Mouse (Mus musculus) lung, postnatal 0 days (tissue): ENCODE data around the gene Efnb2. TPM values are rescaled to one million over a fixed set of nuclear protein-coding genes. Genes with fewer than 3 reads are reported as not detected.

Experiments used
- ATAC-seq: fragments of 200-750 bp; cut with Nextera tagmentation; 2 replicates; pipeline ENCODE4 v1.8.0; 2017; ENCODE audit warnings: moderate library complexity
- DNase-seq: peaks from one replicate; pipeline ENCODE4 v3.0.0-alpha.2; 2016; ENCODE audit warnings: low spot score
- H3K27ac ChIP-seq: fragments of 300-500 bp; sonication (generic); 2 replicates; pipeline ENCODE4 v1.5.1; 2014; ENCODE audit warnings: antibody characterized with exemption, mild to moderate bottlenecking, low read length, mixed read lengths
- H3K27me3 ChIP-seq: fragments of 300-500 bp; sonication (generic); replicated peaks from 2 replicates; pipeline ENCODE4 v1.6.1; 2014; ENCODE audit warnings: low read length, mixed read lengths; ENCODE audit not compliant: insufficient read depth
- H3K36me3 ChIP-seq: fragments of 300-500 bp; sonication (generic); 2 replicates; pipeline ENCODE4 v1.6.1; 2014; ENCODE audit warnings: low read length, mixed read lengths; ENCODE audit not compliant: insufficient read depth
- H3K4me1 ChIP-seq: fragments of 300-500 bp; sonication (generic); 2 replicates; pipeline ENCODE4 v1.6.1; 2014; ENCODE audit warnings: antibody characterized with exemption, low read depth, low read length, mixed read lengths; ENCODE audit not compliant: insufficient read depth
- H3K4me2 ChIP-seq: fragments of 300-500 bp; sonication (generic); replicated peaks from 2 replicates; pipeline ENCODE4 v1.6.1; 2014; ENCODE audit warnings: low read depth, mild to moderate bottlenecking, low read length, moderate library complexity, mixed read lengths
- H3K4me3 ChIP-seq: fragments of 300-500 bp; sonication (generic); 2 replicates; pipeline ENCODE4 v1.5.1; 2014; ENCODE audit warnings: low read depth, low read length
- H3K9ac ChIP-seq: fragments of 300-500 bp; sonication (generic); replicated peaks from 2 replicates; pipeline ENCODE4 v1.6.1; 2014; ENCODE audit warnings: low read depth, mild to moderate bottlenecking
- H3K9me3 ChIP-seq: fragments of 300-500 bp; sonication (generic); 2 replicates; pipeline ENCODE4 v1.6.1; 2016; ENCODE audit warnings: low read length, mixed read lengths
- CTCF ChIP-seq: IDR thresholded peaks from 2 replicates; pipeline ENCODE4 v1.5.1; 2016; ENCODE audit warnings: antibody characterized with exemption, mild to moderate bottlenecking
- EP300 ChIP-seq: IDR thresholded peaks from 2 replicates; pipeline ENCODE4 v1.6.1; 2016; ENCODE audit warnings: antibody characterized with exemption, mild to moderate bottlenecking, control low read depth
- WGBS: fragments of 180-500 bp; shearing (Covaris S2); extraction: QIAGEN DNeasy Blood & Tissue Kit; methylation state at CpG from one replicate; pipeline ENCODE4 v1.1.7; 2014; 5-methylcytosine and 5-hydroxymethylcytosine counted together
- polyA plus RNA-seq: library from polyadenylated mRNA; unstranded; fragments of >200 nt; fragmentation: Nextera tagmentation; extraction: Ambion mirVana; gene quantifications from 2 replicates; pipeline ENCODE4 v1.2.1, GENCODE M21; 2015

The Efnb2 gene
- polyA plus RNA-seq, 1 experiment from 2014 or later: 26.7 TPM

DNA sequence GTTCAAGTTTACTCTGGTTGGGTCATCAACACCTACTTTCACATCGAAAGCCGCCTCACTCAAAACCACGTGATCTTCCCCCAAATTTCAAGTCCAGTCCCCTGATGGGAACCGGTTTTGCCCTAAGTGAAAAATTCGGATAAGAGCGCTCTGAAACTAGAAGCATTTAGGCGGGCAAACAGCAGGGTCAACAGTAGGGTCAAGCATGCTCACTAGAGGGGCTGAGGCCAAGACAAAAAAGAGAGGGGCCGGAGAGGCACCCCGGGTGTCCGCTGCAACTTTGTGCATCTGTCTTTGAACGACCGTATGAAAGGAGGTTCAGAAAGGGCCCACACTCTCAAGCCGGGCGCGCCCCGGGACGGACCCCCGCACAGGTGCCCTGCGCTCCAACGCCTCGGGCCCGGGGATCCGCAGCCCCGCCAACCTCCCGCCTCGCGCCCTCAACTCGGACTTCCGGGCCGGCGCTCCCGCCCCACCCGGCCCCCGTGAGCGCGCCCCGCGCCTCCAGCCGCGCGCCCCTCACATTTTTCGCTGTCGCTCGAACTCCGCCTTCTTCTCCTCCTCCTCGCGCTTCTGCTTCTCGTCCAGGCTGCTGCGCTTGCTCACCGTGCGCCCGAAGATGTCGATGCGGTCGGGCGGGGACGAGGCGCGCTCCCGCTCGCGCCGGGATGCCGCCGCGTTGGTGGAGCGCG is 28.6 kb upstream of the Efnb2 start:
- TF ChIP-seq CTCF (no peak), EP300 (no peak)
- no peaks in the 10 kb centered on the region for H3K9me3 ChIP-seq
- no peaks in the 10 kb centered on the region for H3K27me3 ChIP-seq
- H3K4me2 ChIP-seq: peak overlapping the region; percentile 85
- ATAC-seq: peak; percentile 68
- WGBS: under 1% methylated on average over 47 of the region's 68 CpGs
- peak; percentile 83 for DNase-seq
- H3K9ac ChIP-seq: peak overlapping the region; percentile 99
- no peaks in the 10 kb centered on the region for H3K36me3 ChIP-seq
- peak overlapping the region; percentile 98 for H3K27ac ChIP-seq
- peaks cover 15% of the 10 kb centered on the region; the same call in 1 of the 2 replicates for H3K4me1 ChIP-seq
- peak overlapping the region; percentile 96 for H3K4me3 ChIP-seq

DNA sequence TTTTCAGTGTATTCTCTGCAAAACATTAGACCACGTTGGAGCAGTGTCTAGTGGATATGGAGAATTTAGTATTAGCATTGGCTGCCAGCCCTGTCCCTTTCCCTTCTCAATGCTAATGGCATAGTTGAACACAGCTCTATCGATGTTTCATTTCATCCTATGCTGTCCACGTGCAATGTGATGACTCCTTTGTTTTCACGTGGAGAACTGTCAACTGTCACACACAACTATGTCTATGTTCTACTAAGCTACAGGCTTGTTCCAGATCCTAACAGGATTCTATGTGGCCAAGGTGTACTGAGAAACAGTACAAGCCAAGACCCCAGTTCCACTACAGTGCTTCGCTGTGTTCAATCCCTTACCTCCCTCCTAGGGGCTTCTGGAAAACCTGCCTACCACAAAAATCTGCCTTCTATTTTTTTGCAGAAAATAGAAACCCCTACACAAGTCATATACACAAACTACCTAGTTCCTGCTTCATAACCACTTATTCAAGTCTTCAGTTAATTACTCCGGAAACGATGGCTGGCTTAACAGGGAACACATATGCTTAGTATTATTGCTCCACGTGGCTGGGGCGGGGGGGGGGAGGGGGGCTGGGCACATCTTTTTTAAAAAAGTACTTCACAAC is 27.9 kb upstream of the Efnb2 start:
- no peaks in the 10 kb centered on the region for H3K27me3 ChIP-seq
- TF ChIP-seq CTCF: no peak
- TF ChIP-seq EP300: no peak
- WGBS: 5% methylated on average over 9 of the region's 9 CpGs
- H3K9me3 ChIP-seq: no peaks in the 10 kb centered on the region
- peak overlapping the region; percentile 99 for H3K9ac ChIP-seq
- peaks cover 15% of the 10 kb centered on the region; the same call in 1 of the 2 replicates for H3K4me1 ChIP-seq
- DNase-seq: no peak
- H3K27ac ChIP-seq: no peak overlapping the region
- peak overlapping the region; percentile 85 for H3K4me2 ChIP-seq
- H3K4me3 ChIP-seq: peak overlapping the region; percentile 96
- peak; percentile 11; the same call in 1 of the 2 replicates for ATAC-seq
- no peaks in the 10 kb centered on the region for H3K36me3 ChIP-seq

DNA sequence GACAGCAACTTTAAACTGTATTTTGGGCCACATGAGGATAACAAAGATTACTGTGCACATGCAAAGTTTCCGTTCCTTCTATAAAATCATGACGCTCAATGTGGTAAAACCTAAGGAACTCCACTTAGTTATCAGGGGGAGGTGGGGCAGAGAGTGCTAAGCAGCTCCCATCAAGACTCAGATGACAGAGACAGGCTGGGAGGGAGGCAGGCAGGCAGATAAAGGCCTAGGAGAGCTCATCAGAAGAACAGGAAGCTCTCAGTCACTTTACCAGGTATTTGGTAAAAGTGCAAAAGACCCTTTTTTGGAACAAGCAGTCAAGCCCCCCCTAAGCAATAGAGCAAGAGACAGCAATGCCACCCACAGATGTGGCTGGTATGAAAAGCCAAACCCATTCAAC is 24.5 kb upstream of the Efnb2 start:
- H3K27ac ChIP-seq: no peak overlapping the region
- 0 out of 2 replicates have a peak overlapping the region, but pooled peaks have one; percentile 23 for H3K9ac ChIP-seq
- no peak overlapping the region for H3K4me2 ChIP-seq
- TF ChIP-seq EP300 (no peak), CTCF (no peak)
- DNase-seq (no peak), ATAC-seq (no peak)
- H3K27me3 ChIP-seq: no peaks in the 10 kb centered on the region
- no peak overlapping the region for H3K4me3 ChIP-seq
- peaks cover 5% of the 10 kb centered on the region; the same call in 1 of the 2 replicates for H3K36me3 ChIP-seq
- H3K4me1 ChIP-seq: peaks cover 15% of the 10 kb centered on the region; the same call in 1 of the 2 replicates
- WGBS: 51% methylated on average over 2 of the region's 2 CpGs
- no peaks in the 10 kb centered on the region for H3K9me3 ChIP-seq

DNA sequence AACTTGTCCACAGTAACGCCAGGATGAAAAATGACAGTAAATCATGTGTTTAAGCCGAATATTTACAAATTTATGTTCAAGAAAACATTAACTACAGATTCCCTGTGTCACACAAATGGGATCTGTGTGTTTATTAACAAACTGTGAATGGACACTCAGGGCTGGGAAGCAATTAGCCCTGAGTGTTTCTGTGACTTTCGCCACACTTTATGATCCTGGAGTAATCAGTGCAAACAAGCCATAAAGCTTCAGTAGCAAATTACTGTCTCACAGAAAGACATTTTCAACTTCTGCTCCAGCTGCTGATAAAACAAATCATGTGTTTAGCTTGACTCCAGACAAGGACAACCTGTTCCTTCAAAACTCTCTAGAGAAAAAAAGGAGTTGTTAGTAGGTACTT is 21.7 kb upstream of the Efnb2 start:
- peaks cover 13% of the 10 kb centered on the region; the same call in 1 of the 2 replicates for H3K36me3 ChIP-seq
- H3K9ac ChIP-seq: no peak overlapping the region
- H3K27me3 ChIP-seq: no peaks in the 10 kb centered on the region
- H3K4me1 ChIP-seq: peaks cover 4% of the 10 kb centered on the region; the same call in 1 of the 2 replicates
- no peaks in the 10 kb centered on the region for H3K9me3 ChIP-seq
- ATAC-seq (no peak), DNase-seq (no peak)
- H3K4me2 ChIP-seq: no peak overlapping the region
- H3K27ac ChIP-seq: no peak overlapping the region
- WGBS: 68% methylated on average over 3 of the region's 3 CpGs
- no peak overlapping the region for H3K4me3 ChIP-seq
- TF ChIP-seq EP300 (no peak), CTCF (no peak)

DNA sequence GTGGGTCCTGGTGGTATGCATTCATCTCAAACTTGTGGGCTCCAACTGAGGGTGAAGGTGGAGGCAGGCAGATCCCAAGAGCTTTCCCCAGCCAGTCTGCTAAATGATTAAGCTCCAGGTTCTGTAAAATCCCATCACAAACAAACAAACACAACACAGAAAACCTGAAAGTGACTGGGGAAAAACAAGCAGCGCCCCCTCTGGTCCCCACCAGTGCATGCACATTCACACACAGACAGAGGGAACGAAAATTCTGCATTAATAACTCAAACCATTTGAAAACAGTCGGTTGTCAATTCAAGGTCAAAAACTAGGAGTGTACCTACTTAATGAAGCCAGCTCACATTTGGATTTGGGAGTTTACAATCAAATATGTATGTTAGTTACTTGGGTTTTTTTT is 17.2 kb upstream of the Efnb2 start:
- Histone ChIP-seq H3K4me3 (no peak overlapping the region), H3K36me3 (peaks cover 18% of the 10 kb centered on the region; the same call in 1 of the 2 replicates), H3K9me3 (no peaks in the 10 kb centered on the region), H3K27me3 (no peaks in the 10 kb centered on the region), H3K4me1 (no peaks in the 10 kb centered on the region), H3K27ac (no peak overlapping the region), H3K4me2 (no peak overlapping the region), H3K9ac (no peak overlapping the region)
- TF ChIP-seq CTCF (peak; percentile 29), EP300 (no peak)
- WGBS: 71% methylated on average over 3 of the region's 3 CpGs
- DNase-seq (no peak), ATAC-seq (no peak)

DNA sequence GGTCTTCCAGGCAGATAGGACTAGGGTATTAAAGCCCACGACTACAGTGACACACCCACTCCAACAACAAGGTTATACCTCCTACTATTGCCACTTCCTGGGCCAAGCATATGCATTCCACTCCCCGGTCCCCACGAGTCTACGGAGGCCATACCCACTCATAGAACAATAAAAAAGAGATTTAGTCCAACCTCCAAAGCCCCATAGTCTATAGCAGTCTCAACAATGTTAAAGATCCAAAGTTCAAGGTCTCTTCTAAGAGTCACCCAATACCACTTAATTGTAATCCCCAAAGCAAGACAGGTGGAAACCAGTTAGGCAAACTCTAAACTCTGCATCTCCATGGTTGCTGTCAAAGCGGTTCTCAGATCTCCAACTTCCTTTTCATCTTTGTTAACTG is 13.8 kb upstream of the Efnb2 start:
- no peaks in the 10 kb centered on the region for H3K4me1 ChIP-seq
- TF ChIP-seq CTCF (no peak), EP300 (no peak)
- H3K4me3 ChIP-seq: no peak overlapping the region
- WGBS: 73% methylated on average over 5 of the region's 5 CpGs
- H3K36me3 ChIP-seq: peaks cover 8% of the 10 kb centered on the region; the same call in 1 of the 2 replicates
- no peak for ATAC-seq
- no peak overlapping the region for H3K9ac ChIP-seq
- no peaks in the 10 kb centered on the region for H3K9me3 ChIP-seq
- H3K27me3 ChIP-seq: no peaks in the 10 kb centered on the region
- no peak overlapping the region for H3K4me2 ChIP-seq
- H3K27ac ChIP-seq: no peak overlapping the region
- no peak for DNase-seq
